In genomic region chr7:82715912-82716601, GRCm38 (mm10) we compare ENCODE assay signal across 10 mouse cellular contexts.
A peak's percentile ranks its signal among the peaks of the same experiment; 100 is the strongest.
DNase-seq lines count a peak whose midpoint lies in the region; ATAC-seq and TF ChIP-seq lines count a peak whose summit lies in the region.
"Had no signal": no experiment of that assay in that cellular context is flagged by ENCODE, and none has a peak within 500 bp of the region (broad histone marks: within the 10 kb centered on the region; RNA-seq: fewer than 3 reads in every experiment).

No protein-coding gene starts in this region.

- DNase-seq in kidney, adult 8-10 months, result no peak
- peak; percentile 13 for DNase-seq in hindbrain, postnatal 0 days (ENCODE audit: low spot score)
- DNase-seq in neural tube, embryonic 10.5 days (ENCODE audit: extremely low spot score, low spot score), result peak; percentile 47
- DNase-seq in lung, postnatal 25 days (ENCODE audit: low spot score), result no peak
- no peak for DNase-seq in left cerebral cortex, adult 18-20 months (ENCODE audit: low spot score in 2 of 2)
- no peak for DNase-seq in B cell, adult 2 months
- DNase-seq: gastrocnemius, postnatal 25 days; lung, adult 2 months had no signal

- no peak for TF ChIP-seq POLR2A in embryonic fibroblast, embryonic 13.5 days (IDR thresholded peaks at IDR 0.05; ENCODE audit: low read depth, low read length)

- peak overlapping the region; percentile 71 for H3K27ac ChIP-seq in kidney, embryonic 15.5 days
- 0 out of 2 replicates have a peak overlapping the region, but pooled peaks have one; percentile 12 for H3K27ac ChIP-seq in embryonic fibroblast, embryonic 13.5 days (ENCODE audit: insufficient read depth, low read length)
- H3K27ac ChIP-seq in hindbrain, postnatal 0 days, result peak overlapping the region; percentile 56; the same call in 1 of the 2 replicates

- 0 out of 2 replicates have a peak, but pooled peaks have one; percentile 33 for ATAC-seq in kidney, embryonic 15.5 days (replicated peaks; ENCODE audit: low FRiP score)
- ATAC-seq in hindbrain, postnatal 0 days, result no peak

- no peaks in the 10 kb centered on the region for H3K27me3 ChIP-seq in kidney, embryonic 15.5 days
- no peaks in the 10 kb centered on the region for H3K27me3 ChIP-seq in hindbrain, postnatal 0 days (ENCODE audit: insufficient read depth, low read length)

- H3K9me3 ChIP-seq in kidney, embryonic 15.5 days (replicated peaks), result no peaks in the 10 kb centered on the region
- no peaks in the 10 kb centered on the region for H3K9me3 ChIP-seq in hindbrain, postnatal 0 days (ENCODE audit: low read length)

- H3K4me2 ChIP-seq in kidney, embryonic 15.5 days, result 0 out of 2 replicates have a peak overlapping the region, but pooled peaks have one; percentile 7
- no peak overlapping the region for H3K4me2 ChIP-seq in hindbrain, postnatal 0 days (ENCODE audit: low read depth, low read length)

- no peak overlapping the region for H3K9ac ChIP-seq in kidney, embryonic 15.5 days
- 0 out of 2 replicates have a peak overlapping the region, but pooled peaks have one; percentile 25 for H3K9ac ChIP-seq in hindbrain, postnatal 0 days (replicated peaks; ENCODE audit: low read length)

- H3K4me3 ChIP-seq in kidney, embryonic 15.5 days (replicated peaks), result no peak overlapping the region
- H3K4me3 ChIP-seq in embryonic fibroblast, embryonic 13.5 days (ENCODE audit: insufficient read depth, low read length), result no peak overlapping the region
- no peak overlapping the region for H3K4me3 ChIP-seq in hindbrain, postnatal 0 days (ENCODE audit: low read length)

- no peak for TF ChIP-seq CTCF in embryonic fibroblast, embryonic 13.5 days (IDR thresholded peaks at IDR 0.05; ENCODE audit: borderline replicate concordance, insufficient read depth, low read length)
- TF ChIP-seq CTCF in hindbrain, postnatal 0 days (IDR thresholded peaks at IDR 0.05; ENCODE audit: low read depth), result no peak

- WGBS in kidney, embryonic 15.5 days, result 28% methylated on average over 8 of the region's 8 CpGs
- WGBS in hindbrain, postnatal 0 days, result 34% methylated on average over 8 of the region's 8 CpGs

- no peaks in the 10 kb centered on the region for H3K36me3 ChIP-seq in kidney, embryonic 15.5 days
- no peaks in the 10 kb centered on the region for H3K36me3 ChIP-seq in hindbrain, postnatal 0 days (ENCODE audit: insufficient read depth, low read length)

- H3K4me1 ChIP-seq in kidney, embryonic 15.5 days, result peaks cover 36% of the 10 kb centered on the region
- H3K4me1 ChIP-seq in embryonic fibroblast, embryonic 13.5 days (ENCODE audit: control insufficient read depth, insufficient read depth, low read length), result peaks cover 5% of the 10 kb centered on the region; the same call in 1 of the 2 replicates
- H3K4me1 ChIP-seq in hindbrain, postnatal 0 days (ENCODE audit: insufficient read depth, low read length), result no peaks in the 10 kb centered on the region; the same call in 1 of the 2 replicates

Comparison
In these comparisons a context has a peak if more than half of its experiments do, and no peak if none do; other contexts are left out.
1. H3K27ac ChIP-seq: peak in every context shown above with its lines; median percentile 71 in kidney, embryonic 15.5 days; 56 in hindbrain, postnatal 0 days; 12 in embryonic fibroblast, embryonic 13.5 days.
2. DNase-seq: peak in hindbrain, postnatal 0 days (single experiment) and neural tube, embryonic 10.5 days (single experiment); none in kidney, adult 8-10 months (0 of 2), lung, postnatal 25 days (single experiment), left cerebral cortex, adult 18-20 months (0 of 2) and B cell, adult 2 months (0 of 2).